Mouse (Mus musculus): ENCODE data around the gene Rtn3.

- TF ChIP-seq EP300 (IDR thresholded peaks at IDR 0.05; ENCODE audit: low read depth) (no peak), CTCF (IDR thresholded peaks at IDR 0.05; ENCODE audit: low read depth) (no peak)
Observed at GRCm38 (mm10) chr19:7467915-7468314, 15.2 kb downstream of the Rtn3 start.
